Mouse (Mus musculus) hindbrain, embryonic 11.5 days (tissue): Measurements from ENCODE around the gene Adk. TPM values are rescaled to one million over a fixed set of nuclear protein-coding genes. Genes with fewer than 3 reads are reported as not detected.

ENCODE experiments used
- ATAC-seq: fragments of 200-750 bp; cut with Nextera tagmentation; 2 replicates; pipeline ENCODE4 v1.8.0; 2017; ENCODE audit warnings: mild to moderate bottlenecking, moderate TSS enrichment, moderate library complexity; ENCODE audit not compliant: low FRiP score
- DNase-seq: peaks from one replicate; pipeline ENCODE4 v3.0.0-alpha.2; 2015; ENCODE audit warnings: low spot score
- H3K27ac ChIP-seq: fragments of 300-500 bp; sonication (generic); 2 replicates; pipeline ENCODE4 v1.5.1; 2014; ENCODE audit warnings: mild to moderate bottlenecking, low read depth, low read length
- H3K27me3 ChIP-seq: fragments of 300-500 bp; sonication (generic); 2 replicates; pipeline ENCODE4 v1.6.1; 2014; ENCODE audit warnings: mild to moderate bottlenecking, low read length, moderate library complexity, mixed read lengths; ENCODE audit not compliant: control insufficient read depth, insufficient read depth
- H3K36me3 ChIP-seq: fragments of 300-500 bp; sonication (generic); 2 replicates; pipeline ENCODE4 v1.6.1; 2014; ENCODE audit warnings: mild to moderate bottlenecking, low read length, moderate library complexity, mixed read lengths; ENCODE audit not compliant: control insufficient read depth, insufficient read depth
- H3K4me1 ChIP-seq: fragments of 300-500 bp; sonication (generic); replicated peaks from 2 replicates; pipeline ENCODE4 v1.6.1; 2014; ENCODE audit warnings: low read length, mixed read lengths; ENCODE audit not compliant: control insufficient read depth, insufficient read depth
- H3K4me2 ChIP-seq: fragments of 300-500 bp; sonication (generic); replicated peaks from 2 replicates; pipeline ENCODE4 v1.6.1; 2014; ENCODE audit warnings: mild to moderate bottlenecking, low read depth, low read length
- H3K4me3 ChIP-seq: fragments of 300-500 bp; sonication (generic); 2 replicates; pipeline ENCODE4 v1.5.1; 2014; ENCODE audit warnings: low read depth, low read length
- H3K9ac ChIP-seq: fragments of 300-500 bp; sonication (generic); 2 replicates; pipeline ENCODE4 v1.6.1; 2014; ENCODE audit warnings: low read depth, low read length
- H3K9me3 ChIP-seq: fragments of 300-500 bp; sonication (generic); 2 replicates; pipeline ENCODE4 v1.6.1; 2016; ENCODE audit warnings: low read length; ENCODE audit not compliant: control insufficient read depth
- WGBS: fragments of 180-500 bp; shearing (Covaris S2); extraction: QIAGEN DNeasy Blood & Tissue Kit; methylation state at CpG from one replicate; pipeline ENCODE4 v1.1.7; 2014; 5-methylcytosine and 5-hydroxymethylcytosine counted together
- polyA plus RNA-seq: library from polyadenylated mRNA; unstranded; fragments of >200 nt; fragmentation: Nextera tagmentation; extraction: Ambion mirVana; gene quantifications from 2 replicates; pipeline ENCODE4 v1.2.1, GENCODE M21; 2014

The Adk gene
- polyA plus RNA-seq, 1 experiment from 2014 or later, result 107 TPM

- Histone ChIP-seq H3K4me2 (no peak overlapping the region), H3K27me3 (no peaks in the 10 kb centered on the region), H3K27ac (no peak overlapping the region), H3K36me3 (no peaks in the 10 kb centered on the region), H3K4me3 (no peak overlapping the region), H3K9ac (no peak overlapping the region), H3K9me3 (no peaks in the 10 kb centered on the region), H3K4me1 (no peaks in the 10 kb centered on the region)
- ATAC-seq, result no peak
- DNase-seq, result no peak
- WGBS, result 86% methylated on average over 6 of the region's 6 CpGs
These were observed 60.4 kb downstream of the Adk start for GRCm38 (mm10) chr14:21112742-21113141.

GRCm38 (mm10) chr14:21114339-21114738 lies 62.0 kb downstream of the Adk start:
- DNase-seq (no peak), ATAC-seq (no peak)
- H3K4me3 ChIP-seq, result no peak overlapping the region
- no peaks in the 10 kb centered on the region for H3K27me3 ChIP-seq
- H3K4me1 ChIP-seq, result no peaks in the 10 kb centered on the region
- no peak overlapping the region for H3K27ac ChIP-seq
- no peak overlapping the region for H3K9ac ChIP-seq
- no peaks in the 10 kb centered on the region for H3K9me3 ChIP-seq
- no peaks in the 10 kb centered on the region for H3K36me3 ChIP-seq
- no peak overlapping the region for H3K4me2 ChIP-seq

- ATAC-seq (no peak), DNase-seq (no peak)
- no peaks in the 10 kb centered on the region for H3K27me3 ChIP-seq
- H3K36me3 ChIP-seq, result no peaks in the 10 kb centered on the region
- no peak overlapping the region for H3K9ac ChIP-seq
- no peaks in the 10 kb centered on the region for H3K4me1 ChIP-seq
- H3K4me3 ChIP-seq, result no peak overlapping the region
- no peaks in the 10 kb centered on the region for H3K9me3 ChIP-seq
- WGBS, result 64% methylated on average over 4 of the region's 4 CpGs
- no peak overlapping the region for H3K27ac ChIP-seq
- H3K4me2 ChIP-seq, result no peak overlapping the region
These were observed 62.9 kb downstream of the Adk start for GRCm38 (mm10) chr14:21115318-21115717.

GRCm38 (mm10) chr14:21115888-21116460 lies 63.6 kb downstream of the Adk start:
- ATAC-seq (no peak), DNase-seq (peak; percentile 14)
- 62% methylated on average over 3 of the region's 3 CpGs for WGBS
- Histone ChIP-seq H3K4me2 (no peak overlapping the region), H3K4me1 (no peaks in the 10 kb centered on the region), H3K9ac (no peak overlapping the region), H3K4me3 (no peak overlapping the region), H3K27ac (no peak overlapping the region), H3K27me3 (no peaks in the 10 kb centered on the region), H3K36me3 (no peaks in the 10 kb centered on the region), H3K9me3 (no peaks in the 10 kb centered on the region)

- ATAC-seq (no peak), DNase-seq (no peak)
- no peak overlapping the region for H3K4me2 ChIP-seq
- no peaks in the 10 kb centered on the region for H3K9me3 ChIP-seq
- no peaks in the 10 kb centered on the region for H3K36me3 ChIP-seq
- H3K27me3 ChIP-seq, result no peaks in the 10 kb centered on the region
- no peaks in the 10 kb centered on the region for H3K4me1 ChIP-seq
- H3K9ac ChIP-seq, result no peak overlapping the region
- H3K27ac ChIP-seq, result no peak overlapping the region
- 88% methylated on average over 4 of the region's 4 CpGs for WGBS
- H3K4me3 ChIP-seq, result no peak overlapping the region
These were observed 65.7 kb downstream of the Adk start for GRCm38 (mm10) chr14:21118095-21118494.

GRCm38 (mm10) chr14:21119653-21120313 lies 67.4 kb downstream of the Adk start:
- Histone ChIP-seq H3K27me3 (no peaks in the 10 kb centered on the region), H3K27ac (no peak overlapping the region), H3K9ac (no peak overlapping the region), H3K36me3 (no peaks in the 10 kb centered on the region), H3K4me3 (no peak overlapping the region), H3K4me1 (no peaks in the 10 kb centered on the region), H3K4me2 (no peak overlapping the region), H3K9me3 (no peaks in the 10 kb centered on the region)
- no peak for ATAC-seq
- DNase-seq, result no peak
- 87% methylated on average over 9 of the region's 9 CpGs for WGBS

GRCm38 (mm10) chr14:21120473-21120872 lies 68.1 kb downstream of the Adk start:
- ATAC-seq (no peak), DNase-seq (peak; percentile 76)
- H3K27me3 ChIP-seq, result no peaks in the 10 kb centered on the region
- no peak overlapping the region for H3K4me3 ChIP-seq
- H3K9me3 ChIP-seq, result no peaks in the 10 kb centered on the region
- 59% methylated on average over 3 of the region's 3 CpGs for WGBS
- H3K4me2 ChIP-seq, result no peak overlapping the region
- H3K9ac ChIP-seq, result no peak overlapping the region
- H3K27ac ChIP-seq, result no peak overlapping the region
- no peaks in the 10 kb centered on the region for H3K4me1 ChIP-seq
- H3K36me3 ChIP-seq, result no peaks in the 10 kb centered on the region

- Histone ChIP-seq H3K4me2 (no peak overlapping the region), H3K27ac (no peak overlapping the region), H3K4me1 (no peaks in the 10 kb centered on the region), H3K9ac (no peak overlapping the region), H3K4me3 (no peak overlapping the region), H3K36me3 (no peaks in the 10 kb centered on the region), H3K9me3 (no peaks in the 10 kb centered on the region), H3K27me3 (no peaks in the 10 kb centered on the region)
- WGBS, result 96% methylated on average over 6 of the region's 6 CpGs
- ATAC-seq, result no peak
- DNase-seq, result no peak
These were observed 74.8 kb downstream of the Adk start for GRCm38 (mm10) chr14:21127215-21127614.

- no peaks in the 10 kb centered on the region for H3K36me3 ChIP-seq
- H3K4me1 ChIP-seq, result no peaks in the 10 kb centered on the region
- DNase-seq, result peak; percentile 81
- no peak overlapping the region for H3K9ac ChIP-seq
- no peak overlapping the region for H3K4me3 ChIP-seq
- H3K4me2 ChIP-seq, result no peak overlapping the region
- WGBS, result 45% methylated on average over 1 of the region's 1 CpGs
- no peak for ATAC-seq
- no peaks in the 10 kb centered on the region for H3K9me3 ChIP-seq
- no peak overlapping the region for H3K27ac ChIP-seq
- H3K27me3 ChIP-seq, result no peaks in the 10 kb centered on the region
These were observed 84.5 kb downstream of the Adk start for GRCm38 (mm10) chr14:21136906-21137305.
